Mouse (Mus musculus): ENCODE results near the gene Fndc1. TPM values are rescaled to one million over a fixed set of nuclear protein-coding genes. Genes with fewer than 3 reads are reported as not detected.

Fndc1 gene
- total RNA-seq (2023): 1 to 10 TPM in 1 of 2 experiments, under 1 TPM in 1; 0.18 to 2.1 TPM

DNA sequence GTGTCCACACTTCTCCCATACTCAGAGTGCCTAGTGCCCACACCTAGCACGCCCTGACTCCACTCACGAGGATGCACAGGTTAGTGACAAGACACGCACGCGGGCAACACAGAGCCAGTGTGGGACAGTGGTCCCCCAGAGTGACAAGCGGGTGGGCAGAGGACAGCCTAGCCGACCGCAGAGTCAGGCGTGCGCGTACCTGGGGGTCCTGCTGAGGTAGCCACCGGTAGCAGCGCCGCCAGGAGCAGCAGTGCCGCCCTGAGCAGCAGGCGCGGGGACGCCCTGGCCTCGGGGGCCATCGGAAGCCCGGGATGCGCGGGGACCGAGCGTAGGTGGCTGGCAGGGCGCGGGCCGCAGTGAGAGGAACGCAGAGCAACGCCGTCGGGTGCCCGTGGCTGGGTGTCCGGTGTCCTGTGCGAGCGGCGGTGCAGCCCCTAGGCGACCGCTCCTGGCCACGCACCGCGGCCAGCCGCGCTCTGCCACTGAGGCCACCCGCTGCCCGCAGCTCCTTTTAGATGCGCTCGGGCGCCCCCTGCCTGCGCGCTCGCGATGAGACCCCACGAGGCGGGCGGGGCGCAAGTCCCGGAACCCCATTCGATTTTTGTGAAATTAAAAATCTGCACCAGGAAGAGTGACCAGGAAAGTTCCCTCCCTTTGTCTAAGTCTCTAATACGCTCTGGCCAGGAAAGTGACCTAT lies at the start of gene Fndc1:
TSS of gene Fndc1 (minus strand) at position 484 of the 697 bp plus-strand sequence.

Other genes starting within 250 kb of the Fndc1 start
- gene Tagap, start 98.7 kb upstream of the Fndc1 start, total RNA-seq (2023): 10 to 100 TPM; 93.3 to 95.1 TPM
- 10 to 100 TPM; 14.3 to 20.7 TPM for gene Rsph3a, start 118.3 kb upstream of the Fndc1 start, total RNA-seq (2023)

Measured in monocyte, adult 59 days (primary cell).